Mouse (Mus musculus) MEL (cell line): ENCODE data around the gene Diras1.

Source experiments
- BHLHE40 ChIP-seq: IDR thresholded peaks from 2 replicates; pipeline ENCODE4 v1.6.1; 2012; ENCODE audit warnings: low read depth, mild to moderate bottlenecking, inconsistent platforms, low read length, improper control_type of control experiment, borderline replicate concordance
- CTCF ChIP-seq, 3 experiments: IDR thresholded peaks in 2 of 3; conservative IDR thresholded peaks in 1 of 3; 2 replicates each; pipeline ENCODE4 v1.5.1; 2011 to 2012; ENCODE audit warnings: low read length in 3 of 3, low read depth in 2 of 3, mild to moderate bottlenecking in 2 of 3, improper control_type of control experiment in 1 of 3, inconsistent platforms in 1 of 3, mixed read lengths in 1 of 3, moderate library complexity in 1 of 3; ENCODE audit not compliant: control insufficient read depth in 1 of 3, insufficient read depth in 1 of 3, poor library complexity in 1 of 3, severe bottlenecking in 1 of 3
- EP300 ChIP-seq, 2 experiments: IDR thresholded peaks; 2 replicates each; pipeline ENCODE4 v1.6.1; 2011; ENCODE audit warnings: improper control_type of control experiment in 2 of 2, low read length in 2 of 2, low read depth in 1 of 2, mild to moderate bottlenecking in 1 of 2
- GATA1 ChIP-seq: IDR thresholded peaks from 2 replicates; pipeline ENCODE4 v1.6.1; 2011; ENCODE audit warnings: low read depth, low read length, improper control_type of control experiment
- JUND ChIP-seq: IDR thresholded peaks from 2 replicates; pipeline ENCODE4 v1.6.1; 2011; ENCODE audit warnings: low read depth, mild to moderate bottlenecking, improper control_type of control experiment, low read length
- MAFK ChIP-seq: IDR thresholded peaks from 2 replicates; pipeline ENCODE4 v1.6.1; 2011; ENCODE audit warnings: low read depth, mild to moderate bottlenecking, low read length, improper control_type of control experiment, borderline replicate concordance
- MXI1 ChIP-seq: IDR thresholded peaks from 2 replicates; pipeline ENCODE4 v1.6.1; 2011; ENCODE audit warnings: mild to moderate bottlenecking, low read depth, low read length, improper control_type of control experiment
- MYC ChIP-seq: IDR thresholded peaks from 2 replicates; pipeline ENCODE4 v1.6.1; 2011; ENCODE audit warnings: low read depth, mild to moderate bottlenecking, low read length, improper control_type of control experiment, moderate library complexity
- NELFE ChIP-seq: IDR thresholded peaks from 2 replicates; pipeline ENCODE4 v1.6.1; 2011; ENCODE audit warnings: low read depth, low read length, improper control_type of control experiment
- POLR2A ChIP-seq, 2 experiments: IDR thresholded peaks; 2 replicates each; pipeline ENCODE4 v1.6.1; 2011 to 2012; ENCODE audit warnings: low read length in 2 of 2, mild to moderate bottlenecking in 2 of 2, control low read depth in 1 of 2, improper control_type of control experiment in 1 of 2, low read depth in 1 of 2, moderate library complexity in 1 of 2; ENCODE audit not compliant: control insufficient read depth in 1 of 2, insufficient read depth in 1 of 2, poor library complexity in 1 of 2
- RAD21 ChIP-seq: IDR thresholded peaks from 2 replicates; pipeline ENCODE4 v1.6.1; 2011; ENCODE audit warnings: mild to moderate bottlenecking, low read depth, low read length, improper control_type of control experiment
- SIN3A ChIP-seq: IDR thresholded peaks from 2 replicates; pipeline ENCODE4 v1.6.1; 2012; ENCODE audit warnings: low read length, improper control_type of control experiment, inconsistent platforms
- TCF12 ChIP-seq: IDR thresholded peaks from 2 replicates; pipeline ENCODE4 v1.6.1; 2014; ENCODE audit warnings: low read depth, mild to moderate bottlenecking, inconsistent platforms, low read length, improper control_type of control experiment, moderate library complexity
- USF1 ChIP-seq: IDR thresholded peaks from 2 replicates; pipeline ENCODE4 v1.6.1; 2014; ENCODE audit warnings: low read depth, mild to moderate bottlenecking, inconsistent platforms, low read length, improper control_type of control experiment, moderate library complexity

GRCm38 (mm10) chr10:80994621-80995020, 30.8 kb downstream of the Diras1 start:
- TF ChIP-seq POLR2A (IDR thresholded peaks at IDR 0.05; ENCODE audit: control insufficient read depth in 1 of 2, insufficient read depth in 1 of 2, low read depth in 1 of 2, low read length in 2 of 2, poor library complexity in 1 of 2) (no peak), JUND (no peak), CTCF (IDR thresholded peaks at IDR 0.05 in 2 of 3, conservative IDR thresholded peaks at IDR 0.05 in 1 of 3; ENCODE audit: control insufficient read depth in 1 of 3, insufficient read depth in 1 of 3, low read depth in 2 of 3, low read length in 3 of 3, poor library complexity in 1 of 3, severe bottlenecking in 1 of 3) (no peak), TCF12 (no peak), NELFE (no peak), MAFK (no peak), RAD21 (no peak), MYC (no peak), GATA1 (no peak), MXI1 (no peak), SIN3A (no peak), USF1 (no peak), BHLHE40 (no peak), EP300 (IDR thresholded peaks at IDR 0.05; ENCODE audit: low read depth in 1 of 2, low read length in 2 of 2) (no peak)
